Mouse (Mus musculus): ENCODE results near the gene Srrm1. TPM values are rescaled to one million over a fixed set of nuclear protein-coding genes. Genes with fewer than 3 reads are reported as not detected.
"Not testable (repeated sequence)": the region's sequence is repeated elsewhere in the genome, so short reads cannot be mapped to it uniquely, and the experiment has no call there.

Srrm1 gene
- polyA plus RNA-seq, 1 experiment, result 160 TPM

DNA sequence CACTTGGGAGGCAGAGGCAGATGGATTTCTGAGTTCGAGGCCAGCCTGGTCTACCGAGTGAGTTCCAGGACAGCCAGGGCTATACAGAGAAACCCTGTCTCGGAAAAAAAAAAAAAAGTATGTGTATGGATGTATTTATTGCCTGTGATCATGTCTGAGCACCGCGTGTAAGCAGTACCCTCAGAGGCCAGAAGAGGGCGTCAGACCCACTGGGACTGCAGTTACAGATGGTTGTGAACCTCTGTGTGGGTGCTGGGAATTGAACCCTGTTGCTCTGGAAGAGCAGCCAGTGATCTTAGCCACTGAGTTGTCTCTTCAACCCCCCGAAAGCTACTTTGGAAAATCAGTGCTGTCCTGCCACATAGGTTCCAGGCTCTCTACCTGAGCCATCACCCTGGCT, 69.2 kb downstream of the Srrm1 start:
- Histone ChIP-seq H3K4me1 (ENCODE audit: control insufficient read depth, insufficient read depth, low read length) (peaks cover 3% of the 10 kb centered on the region; the same call in 1 of the 2 replicates), H3K27ac (ENCODE audit: insufficient read depth, low read length) (no peak overlapping the region), H3K4me3 (ENCODE audit: insufficient read depth, low read length) (no peak overlapping the region)
- TF ChIP-seq POLR2A (IDR thresholded peaks at IDR 0.05; ENCODE audit: low read depth, low read length), result no peak
- no peak for TF ChIP-seq CTCF (IDR thresholded peaks at IDR 0.05; ENCODE audit: borderline replicate concordance, insufficient read depth, low read length)

DNA sequence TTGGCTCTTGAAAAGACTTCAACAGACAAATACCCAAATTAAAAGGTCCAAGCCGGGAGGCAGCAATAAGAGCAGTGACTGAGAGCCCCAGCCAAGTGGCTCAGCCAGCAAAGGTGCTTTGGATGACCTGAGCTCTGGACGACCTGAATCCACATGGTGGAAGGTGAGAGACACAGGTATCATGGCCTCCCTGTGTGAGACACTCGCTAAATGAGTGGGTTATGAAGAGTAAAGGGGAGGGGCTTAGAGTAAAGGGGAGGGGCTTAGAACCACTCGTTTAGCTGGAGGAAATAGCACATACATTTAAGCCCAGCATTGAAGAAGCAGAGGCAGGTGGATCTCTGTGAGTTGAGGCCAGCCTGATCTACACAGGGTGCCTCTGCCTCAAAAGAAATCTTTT, 69.7 kb downstream of the Srrm1 start:
- H3K4me1 ChIP-seq (ENCODE audit: control insufficient read depth, insufficient read depth, low read length), result peaks cover 3% of the 10 kb centered on the region; the same call in 1 of the 2 replicates
- H3K4me3 ChIP-seq (ENCODE audit: insufficient read depth, low read length), result no peak overlapping the region
- no peak overlapping the region for H3K27ac ChIP-seq (ENCODE audit: insufficient read depth, low read length)
- TF ChIP-seq CTCF (IDR thresholded peaks at IDR 0.05; ENCODE audit: borderline replicate concordance, insufficient read depth, low read length) (no peak), POLR2A (IDR thresholded peaks at IDR 0.05; ENCODE audit: low read depth, low read length) (no peak)

DNA sequence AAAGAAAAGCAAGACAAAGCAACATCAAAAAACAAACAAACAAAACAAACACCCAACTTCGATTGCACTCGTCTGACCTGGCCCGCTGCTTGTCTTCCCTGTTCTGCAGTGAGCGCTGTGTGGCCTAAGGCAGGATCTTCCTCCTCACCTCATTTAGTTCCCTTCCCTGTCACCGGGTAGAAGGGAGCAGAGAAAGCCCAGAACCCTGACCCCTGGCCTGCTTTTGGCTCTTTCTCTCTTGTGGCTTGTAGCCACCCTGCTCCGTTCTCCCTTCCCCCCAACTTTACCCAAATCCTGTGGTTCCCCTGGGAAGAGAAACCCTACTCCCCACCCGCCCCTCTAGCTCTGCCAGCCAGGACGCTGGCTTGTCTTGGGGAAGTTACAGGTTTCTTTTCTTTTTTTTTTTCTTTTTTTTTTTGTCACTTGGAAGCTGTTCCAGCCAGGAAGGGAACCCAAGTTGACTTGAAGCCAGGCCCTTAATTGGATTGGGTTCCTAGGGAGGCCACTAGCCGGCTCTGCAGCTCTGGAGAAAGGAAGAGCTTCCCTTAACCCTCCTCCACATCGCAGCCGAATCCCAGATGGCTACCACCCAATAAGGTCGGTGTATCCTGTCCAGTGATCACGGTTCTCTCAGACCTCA, 70.3 kb downstream of the Srrm1 start:
- TF ChIP-seq CTCF (IDR thresholded peaks at IDR 0.05; ENCODE audit: borderline replicate concordance, insufficient read depth, low read length) (no peak), POLR2A (IDR thresholded peaks at IDR 0.05; ENCODE audit: low read depth, low read length) (no peak)
- peaks cover 3% of the 10 kb centered on the region; the same call in 1 of the 2 replicates for H3K4me1 ChIP-seq (ENCODE audit: control insufficient read depth, insufficient read depth, low read length)
- no peak overlapping the region for H3K27ac ChIP-seq (ENCODE audit: insufficient read depth, low read length)
- H3K4me3 ChIP-seq (ENCODE audit: insufficient read depth, low read length), result no peak overlapping the region

DNA sequence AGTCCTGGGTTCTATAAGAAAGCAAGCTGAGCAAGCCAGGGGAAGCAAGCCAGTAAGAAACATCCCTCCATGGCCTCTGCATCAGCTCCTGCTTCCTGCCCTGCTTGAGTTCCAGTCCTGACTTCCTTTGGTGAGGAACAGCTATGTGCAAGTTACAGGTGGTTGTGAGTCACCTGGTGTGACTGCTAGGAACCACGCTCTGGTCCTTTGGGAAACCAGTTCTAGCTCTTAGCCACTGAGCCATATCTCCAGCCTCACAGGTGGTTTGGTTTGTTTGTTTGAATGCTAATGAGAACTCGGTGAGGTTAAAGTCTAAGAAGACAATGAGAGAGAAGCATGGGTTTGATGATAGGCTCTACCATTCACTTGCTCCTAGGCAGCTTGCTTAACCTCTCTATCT, 73.1 kb downstream of the Srrm1 start:
- H3K4me3 ChIP-seq (ENCODE audit: insufficient read depth, low read length); H3K4me1 ChIP-seq (ENCODE audit: control insufficient read depth, insufficient read depth, low read length); H3K27ac ChIP-seq (ENCODE audit: insufficient read depth, low read length): not testable (repeated sequence)

DNA sequence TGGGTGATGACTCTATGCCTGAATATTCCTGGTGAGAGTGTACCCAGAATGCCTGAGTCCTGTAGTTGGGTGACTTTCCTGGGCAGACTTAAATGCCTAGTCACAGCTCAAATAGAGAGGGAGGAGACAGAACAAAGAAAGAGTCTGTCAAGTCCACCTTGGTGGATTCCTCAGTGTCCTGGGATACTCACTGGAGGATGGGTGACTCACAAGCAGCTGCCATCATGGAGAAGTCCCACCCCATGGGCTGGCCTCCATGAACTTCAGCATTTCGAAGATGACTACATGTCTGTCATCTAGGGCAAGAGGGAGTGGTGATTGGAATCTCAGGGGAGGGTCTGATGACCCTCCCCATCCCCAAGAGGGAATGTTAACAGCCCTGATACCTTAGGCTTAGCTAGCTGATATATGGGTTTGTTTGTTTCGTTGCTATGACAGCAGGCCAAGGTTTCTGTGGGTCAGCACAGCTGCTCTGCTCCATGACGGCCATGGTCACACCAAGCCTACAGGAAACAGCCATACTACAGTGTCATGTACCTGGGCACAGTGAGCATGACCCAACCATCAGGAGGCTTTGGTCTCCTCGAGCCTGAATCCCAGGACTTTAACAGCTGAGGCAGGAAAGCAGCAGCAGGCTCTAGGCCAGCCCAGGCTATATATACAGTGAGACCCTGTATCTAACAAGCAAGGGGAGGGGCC, 76.3 kb downstream of the Srrm1 start:
- Histone ChIP-seq H3K4me1 (ENCODE audit: control insufficient read depth, insufficient read depth, low read length) (peaks cover 10% of the 10 kb centered on the region), H3K27ac (ENCODE audit: insufficient read depth, low read length) (no peak overlapping the region), H3K4me3 (ENCODE audit: insufficient read depth, low read length) (no peak overlapping the region)
- TF ChIP-seq CTCF (IDR thresholded peaks at IDR 0.05; ENCODE audit: borderline replicate concordance, insufficient read depth, low read length) (no peak), POLR2A (IDR thresholded peaks at IDR 0.05; ENCODE audit: low read depth, low read length) (no peak)

DNA sequence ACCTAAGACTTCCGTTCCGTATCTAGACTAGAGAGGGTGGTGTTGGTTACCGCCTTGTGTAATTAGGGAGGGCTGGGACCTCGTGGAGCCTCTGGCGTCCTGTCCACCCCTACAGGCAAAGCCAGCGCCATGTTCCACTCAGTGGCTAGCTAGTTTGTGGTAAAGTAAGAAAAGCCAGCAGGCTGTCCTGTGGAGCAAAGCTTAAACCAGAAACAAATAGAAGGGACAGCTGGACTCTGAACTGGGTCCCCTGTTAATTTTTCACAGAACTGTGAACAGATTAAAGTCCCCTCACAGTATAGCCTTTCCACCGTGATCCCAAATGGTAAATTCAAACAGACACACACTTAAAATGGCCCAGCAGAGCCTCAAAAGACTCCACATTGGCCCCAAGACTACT, 78.4 kb downstream of the Srrm1 start:
- TF ChIP-seq POLR2A (IDR thresholded peaks at IDR 0.05; ENCODE audit: low read depth, low read length) (no peak), CTCF (IDR thresholded peaks at IDR 0.05; ENCODE audit: borderline replicate concordance, insufficient read depth, low read length) (no peak)
- H3K4me3 ChIP-seq (ENCODE audit: insufficient read depth, low read length), result no peak overlapping the region
- peaks cover 10% of the 10 kb centered on the region for H3K4me1 ChIP-seq (ENCODE audit: control insufficient read depth, insufficient read depth, low read length)
- H3K27ac ChIP-seq (ENCODE audit: insufficient read depth, low read length), result no peak overlapping the region

DNA sequence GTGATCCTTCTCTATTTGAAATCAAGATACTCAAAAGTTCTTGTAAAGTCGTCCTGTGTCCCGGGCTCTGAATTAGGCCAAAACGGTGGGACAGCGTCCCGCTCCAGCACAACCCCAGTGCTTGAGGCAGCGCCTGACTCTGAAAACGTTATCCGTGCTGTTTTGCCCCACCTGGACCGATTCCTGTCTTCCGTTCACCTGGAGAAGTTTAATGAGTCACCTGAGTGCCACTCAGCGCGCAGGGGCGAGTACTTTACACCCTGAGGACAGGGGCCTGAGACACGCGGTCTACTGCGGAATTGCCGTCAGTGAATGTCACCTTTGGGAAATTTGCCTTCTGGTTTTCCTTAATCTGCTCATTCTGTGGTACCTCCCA, 79.8 kb downstream of the Srrm1 start:
- Histone ChIP-seq H3K4me3 (ENCODE audit: insufficient read depth, low read length) (peak overlapping the region; percentile 18), H3K27ac (ENCODE audit: insufficient read depth, low read length) (peak overlapping the region; percentile 87), H3K4me1 (ENCODE audit: control insufficient read depth, insufficient read depth, low read length) (peaks cover 10% of the 10 kb centered on the region)
- TF ChIP-seq POLR2A (IDR thresholded peaks at IDR 0.05; ENCODE audit: low read depth, low read length) (no peak; the same call in 1 of the 2 replicates), CTCF (IDR thresholded peaks at IDR 0.05; ENCODE audit: borderline replicate concordance, insufficient read depth, low read length) (no peak)

DNA sequence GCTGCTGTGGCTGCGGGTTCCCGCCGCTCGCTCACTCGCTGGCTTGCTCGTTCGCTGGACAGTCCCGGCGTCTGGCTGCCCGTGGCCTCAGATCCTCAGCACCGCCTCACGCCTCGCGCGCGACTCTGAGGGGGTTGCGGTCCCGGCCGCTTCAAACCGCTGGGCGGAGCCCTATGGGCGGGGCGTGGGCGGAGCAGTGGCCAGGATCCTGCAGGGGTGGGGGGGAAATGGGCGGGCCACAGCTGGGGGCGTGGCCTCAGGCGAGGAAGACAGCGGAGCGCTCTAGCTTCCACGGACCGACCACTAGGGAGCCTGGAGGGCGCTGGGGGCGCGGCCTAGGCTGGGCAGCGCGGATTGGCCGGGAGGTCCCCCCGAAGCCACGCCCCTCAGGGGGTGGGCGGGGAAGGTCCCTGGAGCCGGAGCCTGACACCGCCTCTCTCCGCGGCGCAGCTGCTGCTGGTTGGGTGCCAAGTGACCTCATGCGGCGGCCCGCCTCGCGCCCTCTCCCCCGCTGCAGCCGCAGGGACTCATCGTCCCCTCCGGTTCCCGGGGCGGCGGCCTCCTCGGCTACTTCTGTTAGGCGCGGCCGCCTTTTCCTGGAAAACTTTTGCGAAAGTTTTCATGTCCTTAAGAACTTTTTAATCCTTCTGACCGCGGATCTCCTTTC, 80.3 kb downstream of the Srrm1 start, which contains the start of gene Clic4:
TSS of gene Clic4 (minus strand) at position 175 of the 667 bp plus-strand sequence.
- peak within 1 kb of the TSS; percentile 91 for H3K27ac ChIP-seq (ENCODE audit: insufficient read depth, low read length)
- H3K4me1 ChIP-seq (ENCODE audit: control insufficient read depth, insufficient read depth, low read length), result peaks cover 12% of the 10 kb centered on the region
- peak within 1 kb of the TSS; percentile 97 for H3K4me3 ChIP-seq (ENCODE audit: insufficient read depth, low read length)
- no peak for TF ChIP-seq CTCF (IDR thresholded peaks at IDR 0.05; ENCODE audit: borderline replicate concordance, insufficient read depth, low read length)
- TF ChIP-seq POLR2A (IDR thresholded peaks at IDR 0.05; ENCODE audit: low read depth, low read length), result peak; percentile 99

DNA sequence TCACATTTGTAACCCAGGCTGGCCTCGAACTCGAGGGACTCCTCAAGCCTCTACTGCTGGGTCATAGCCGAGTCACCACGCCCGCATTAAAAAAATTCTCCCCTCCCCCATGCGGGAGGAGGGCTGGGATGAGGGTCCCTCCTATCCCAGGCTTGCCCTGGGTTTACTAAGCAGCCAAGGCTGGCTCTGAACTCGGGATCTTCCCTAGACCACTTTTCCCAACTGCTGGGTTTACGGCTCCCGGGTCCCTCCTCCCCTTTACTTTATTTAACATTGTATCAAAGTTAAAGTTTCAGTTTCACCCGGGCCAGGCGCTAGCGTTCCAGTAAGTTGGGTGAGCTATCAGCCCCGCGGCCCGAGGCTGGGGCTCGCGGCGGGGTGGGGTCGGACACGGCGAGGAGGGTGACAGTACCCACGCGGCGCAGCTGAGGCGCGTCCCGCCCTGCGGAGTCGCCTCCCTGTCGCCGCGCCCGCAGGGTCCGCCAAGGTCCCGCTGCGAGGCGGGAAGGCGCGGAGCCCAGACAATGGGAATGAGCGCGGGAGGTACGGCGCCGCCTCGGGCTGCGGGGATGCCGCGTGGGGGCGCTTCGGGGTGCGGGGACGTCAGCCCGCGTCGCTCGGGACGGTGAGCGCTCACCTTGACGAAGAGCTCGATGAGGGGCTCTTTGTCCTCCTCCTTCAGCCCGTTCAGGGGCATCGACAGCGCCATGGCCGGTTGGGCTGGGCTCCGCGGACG, 81.1 kb downstream of the Srrm1 start:
- TF ChIP-seq POLR2A (IDR thresholded peaks at IDR 0.05; ENCODE audit: low read depth, low read length) (peak; percentile 35), CTCF (IDR thresholded peaks at IDR 0.05; ENCODE audit: borderline replicate concordance, insufficient read depth, low read length) (no peak)
- H3K27ac ChIP-seq (ENCODE audit: insufficient read depth, low read length), result peak overlapping the region; percentile 91

More for the DNA sequence above, 81.1 kb downstream of the Srrm1 start:
- peaks cover 15% of the 10 kb centered on the region for H3K4me1 ChIP-seq (ENCODE audit: control insufficient read depth, insufficient read depth, low read length)
- peak overlapping the region; percentile 97 for H3K4me3 ChIP-seq (ENCODE audit: insufficient read depth, low read length)
